Mouse (Mus musculus): ENCODE measurements around the gene Apol9b.

Gene Apol9b

DNA sequence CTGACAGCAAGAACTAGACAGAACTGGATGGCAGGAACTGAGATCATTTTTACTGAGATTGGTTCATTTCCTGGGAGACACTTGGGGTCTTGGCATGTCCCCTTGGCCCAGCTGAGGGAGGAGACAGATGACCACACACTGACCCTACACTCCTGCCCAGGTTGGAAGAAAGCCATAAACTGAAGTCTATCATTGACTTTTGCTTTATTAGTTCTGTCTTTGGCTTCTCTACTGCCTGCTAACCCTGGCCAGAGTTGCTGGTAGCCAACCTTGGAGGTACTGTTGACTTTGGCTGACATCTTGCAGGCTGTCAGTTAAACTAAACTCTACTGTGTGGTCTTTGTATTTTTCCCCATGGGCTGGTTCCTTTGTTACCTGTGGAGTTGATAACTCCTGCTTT lies 16.2 kb downstream of the Apol9b start:
- in situ Hi-C loops (cut with MboI; ENCODE audit: low sequenced_read_pairs), result no loop called here

- in situ Hi-C loops (cut with MboI; ENCODE audit: low sequenced_read_pairs), result no loop called here
Measured at GRCm38 (mm10) chr15:77746326-77746725, 17.5 kb downstream of the Apol9b start.

DNA sequence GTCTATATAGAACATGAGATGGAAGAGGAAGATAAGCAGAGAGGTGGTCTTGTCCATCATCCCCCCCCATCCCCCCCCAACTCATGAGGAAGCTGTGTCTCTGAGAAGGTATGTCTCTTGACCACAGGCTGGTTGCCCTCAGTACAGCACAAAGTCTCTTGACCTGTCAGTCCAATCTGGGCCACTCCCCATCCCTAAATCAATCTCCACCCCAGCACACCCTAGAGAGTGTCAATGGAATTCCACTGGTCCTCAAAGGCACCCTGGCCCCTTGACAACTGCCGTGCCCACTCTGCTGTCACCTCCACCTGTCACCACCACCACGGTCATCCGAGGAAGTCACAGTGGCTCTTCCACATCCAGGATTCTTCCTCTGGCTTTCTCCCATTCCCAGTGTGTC lies 19.6 kb downstream of the Apol9b start:
- in situ Hi-C loops (cut with MboI; ENCODE audit: low sequenced_read_pairs), result no loop called here

GRCm38 (mm10) chr15:77749717-77750116 lies 20.9 kb downstream of the Apol9b start:
- in situ Hi-C loops (cut with MboI; ENCODE audit: low sequenced_read_pairs), result no loop called here

DNA sequence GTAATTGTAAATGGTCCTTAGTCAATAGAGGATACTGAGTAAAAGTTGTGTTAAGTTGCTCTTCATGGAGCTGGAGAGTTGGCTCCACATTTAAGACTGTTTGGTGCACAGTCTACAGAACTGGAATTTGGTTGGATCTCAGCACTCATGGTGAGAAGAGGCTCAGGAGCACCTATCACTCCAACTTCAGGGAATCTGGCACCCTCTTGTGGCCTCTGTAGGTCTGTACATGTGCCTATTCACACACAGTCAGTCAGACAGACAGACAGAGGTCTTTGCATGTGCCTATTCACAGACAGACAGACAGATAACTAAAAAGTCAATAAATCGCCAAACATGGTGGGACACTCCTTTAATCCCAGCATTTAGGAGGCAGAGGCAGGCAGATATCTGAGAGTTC lies 21.6 kb downstream of the Apol9b start:
- in situ Hi-C loops (cut with MboI; ENCODE audit: low sequenced_read_pairs), result no loop called here

- in situ Hi-C loops (cut with MboI; ENCODE audit: low sequenced_read_pairs), result no loop called here
Measured at GRCm38 (mm10) chr15:77752443-77752842, 23.6 kb downstream of the Apol9b start.

DNA sequence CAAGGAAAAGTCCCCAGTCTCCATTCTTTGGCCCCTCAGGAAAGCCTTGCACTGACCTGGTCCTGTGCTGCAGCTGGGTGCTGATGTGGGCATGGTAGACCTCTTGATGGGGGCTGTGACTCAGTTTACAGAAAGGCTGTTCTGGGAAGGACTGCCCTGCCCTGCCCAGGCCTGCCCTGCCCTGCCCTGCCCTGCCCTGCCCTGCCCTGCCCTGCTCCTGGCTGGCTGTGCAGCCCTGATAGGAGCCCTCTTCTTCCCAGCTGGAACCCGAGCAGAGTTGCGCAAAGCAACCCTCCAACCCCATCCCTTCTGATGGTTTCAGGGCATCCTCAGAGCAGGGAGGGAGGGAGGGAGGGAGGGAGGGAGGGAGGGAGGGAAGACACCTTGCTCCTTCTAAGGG lies 26.3 kb downstream of the Apol9b start:
- in situ Hi-C loops (cut with MboI; ENCODE audit: low sequenced_read_pairs), result no loop called here

DNA sequence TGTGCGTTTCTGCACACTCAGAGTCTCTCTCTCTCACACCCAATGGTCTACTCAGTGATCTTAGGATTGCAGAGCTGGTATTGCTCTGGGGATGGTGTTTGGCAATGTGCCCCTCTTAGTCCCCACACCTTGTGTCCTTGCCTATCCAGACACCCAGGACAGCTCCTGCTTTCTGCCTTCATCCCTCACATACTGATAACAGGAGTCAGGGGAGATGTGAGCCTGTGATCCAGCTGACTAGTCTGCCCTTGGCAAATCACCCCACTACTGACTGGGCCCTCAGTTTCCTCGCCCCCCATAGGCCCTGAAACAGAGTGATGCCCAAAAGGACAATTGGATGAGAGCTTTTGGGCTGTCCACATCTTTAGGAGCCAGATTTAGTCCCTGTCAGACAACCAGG lies 27.2 kb downstream of the Apol9b start:
- in situ Hi-C loops (cut with MboI; ENCODE audit: low sequenced_read_pairs), result no loop called here

- in situ Hi-C loops (cut with MboI; ENCODE audit: low sequenced_read_pairs), result no loop called here
Measured at GRCm38 (mm10) chr15:77756848-77757247, 28.0 kb downstream of the Apol9b start, which contains the start of gene Apol8. Gene Apol8, minus strand, starts transcription at chr15:77757003.

- in situ Hi-C loops (cut with MboI; ENCODE audit: low sequenced_read_pairs), result no loop called here
Measured at GRCm38 (mm10) chr15:77757586-77758226, 28.9 kb downstream of the Apol9b start.

DNA sequence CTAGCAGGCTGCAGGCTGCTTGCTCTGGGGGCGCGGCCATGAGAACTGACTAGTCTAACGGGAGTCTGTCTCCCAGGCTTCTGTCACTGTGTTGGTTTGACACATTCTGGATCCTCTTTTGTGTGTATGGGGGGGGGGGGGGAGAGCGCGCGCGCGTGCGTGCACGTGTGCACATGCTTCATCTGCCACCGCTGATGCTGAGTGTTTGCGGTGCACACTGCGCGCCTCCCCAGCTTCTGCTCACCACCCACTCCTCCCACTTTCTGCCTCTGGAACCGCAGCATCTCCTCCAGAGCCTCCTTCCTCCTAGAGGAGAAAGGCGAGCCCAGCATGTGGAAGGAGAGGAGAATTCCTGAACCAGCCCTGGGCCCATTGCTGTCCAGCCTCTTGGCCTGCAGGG lies 31.2 kb downstream of the Apol9b start:
- in situ Hi-C loops (cut with MboI; ENCODE audit: low sequenced_read_pairs), result no loop called here

- in situ Hi-C loops (cut with MboI; ENCODE audit: low sequenced_read_pairs), result no loop called here
Measured at GRCm38 (mm10) chr15:77761083-77761482, 32.2 kb downstream of the Apol9b start.

DNA sequence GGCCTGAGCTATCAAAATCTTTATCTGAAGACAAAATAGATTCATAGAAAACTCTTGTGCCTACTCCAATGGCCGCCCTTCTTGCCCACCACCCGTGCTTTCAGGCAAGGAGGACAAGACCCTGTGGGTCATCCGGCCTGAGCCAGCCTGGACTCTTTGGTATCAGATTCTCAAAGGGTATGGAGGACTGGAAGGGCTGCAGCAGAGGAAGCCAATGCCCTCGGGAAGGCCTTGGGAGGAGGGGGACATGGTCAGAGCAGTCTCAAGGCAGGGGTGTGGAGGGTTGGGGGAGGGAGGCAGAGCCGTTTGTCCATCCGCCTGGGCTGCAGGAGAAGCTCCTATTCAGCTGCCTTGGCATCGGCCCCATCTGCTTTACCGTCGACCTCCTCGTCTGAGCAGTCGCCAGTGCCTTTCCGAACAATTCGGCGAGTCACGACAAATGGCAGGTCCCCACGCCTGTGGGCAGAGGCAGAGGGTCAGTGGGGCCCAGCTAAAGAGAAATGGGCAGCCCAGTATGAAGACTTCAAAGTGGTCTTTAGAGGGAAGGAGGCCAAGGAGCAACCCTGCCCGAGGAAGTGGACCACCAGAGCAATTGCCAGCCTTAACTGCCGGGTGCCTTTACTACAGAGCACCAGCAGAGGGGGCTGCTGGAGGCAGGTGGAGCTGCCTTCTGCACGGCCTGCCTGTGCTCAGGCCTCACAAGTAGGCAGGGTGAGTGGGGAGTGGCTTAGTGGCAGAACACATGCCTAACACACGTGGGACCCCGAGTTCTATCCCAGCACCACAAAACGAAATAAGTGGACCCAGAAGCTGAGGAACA lies 32.9 kb downstream of the Apol9b start:
- in situ Hi-C loops (cut with MboI; ENCODE audit: low sequenced_read_pairs), result no loop called here

- in situ Hi-C loops (cut with MboI; ENCODE audit: low sequenced_read_pairs), result no loop called here
Measured at GRCm38 (mm10) chr15:77763050-77763449, 34.2 kb downstream of the Apol9b start.

GRCm38 (mm10) chr15:77763702-77764101 lies 34.9 kb downstream of the Apol9b start:
- in situ Hi-C loops (cut with MboI; ENCODE audit: low sequenced_read_pairs), result no loop called here

GRCm38 (mm10) chr15:77764391-77765006 lies 35.7 kb downstream of the Apol9b start:
- in situ Hi-C loops (cut with MboI; ENCODE audit: low sequenced_read_pairs), result no loop called here

GRCm38 (mm10) chr15:77765484-77766093 lies 36.8 kb downstream of the Apol9b start:
- in situ Hi-C loops (cut with MboI; ENCODE audit: low sequenced_read_pairs), result no loop called here

GRCm38 (mm10) chr15:77766981-77767380 lies 38.1 kb downstream of the Apol9b start:
- in situ Hi-C loops (cut with MboI; ENCODE audit: low sequenced_read_pairs), result no loop called here

DNA sequence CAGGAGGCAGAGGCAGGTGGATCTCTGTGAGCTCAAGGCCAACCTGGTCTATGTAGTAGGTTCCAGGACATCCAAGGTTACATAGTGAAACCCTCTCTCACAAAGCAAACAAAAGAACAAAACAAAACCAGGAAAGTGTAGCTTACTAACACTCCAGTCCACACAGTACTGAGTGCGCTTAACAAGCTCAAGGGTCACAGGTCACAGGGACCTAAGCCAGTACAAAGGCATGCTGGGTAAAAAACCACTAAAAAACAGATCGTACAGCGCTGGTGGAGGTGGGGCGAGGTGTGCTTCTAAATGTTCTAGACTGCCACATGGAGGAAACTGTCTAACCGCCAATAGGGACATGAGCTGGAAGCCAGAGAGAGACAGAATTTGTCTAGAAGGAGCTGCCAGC lies 41.5 kb downstream of the Apol9b start:
- in situ Hi-C loops (cut with MboI; ENCODE audit: low sequenced_read_pairs), result loop anchor here (5.0 kb wide), 1 partner anchor 137 kb away; no protein-coding TSS in a partner anchor

- in situ Hi-C loops (cut with MboI; ENCODE audit: low sequenced_read_pairs), result loop anchor here (5.0 kb wide), 1 partner anchor 136 kb away; no protein-coding TSS in a partner anchor
Measured at GRCm38 (mm10) chr15:77770942-77771341, 42.1 kb downstream of the Apol9b start.
